Mouse (Mus musculus) brain, embryonic 14.5 days (tissue): ENCODE data around the gene Trim10.

Experiments
- CTCF ChIP-seq: fragments of 200-500 bp; IDR thresholded peaks from 2 replicates; pipeline ENCODE4 v1.5.1; 2012; ENCODE audit warnings: inconsistent platforms, mild to moderate bottlenecking, moderate library complexity, borderline replicate concordance; ENCODE audit not compliant: insufficient read depth, insufficient read length; ENCODE audit errors: extremely low read depth
- POLR2A ChIP-seq: fragments of 200-500 bp; IDR thresholded peaks from 2 replicates; pipeline ENCODE4 v1.6.1; 2012; ENCODE audit warnings: mild to moderate bottlenecking, inconsistent platforms, borderline replicate concordance; ENCODE audit not compliant: poor library complexity, insufficient read depth, insufficient read length, severe bottlenecking; ENCODE audit errors: extremely low read depth

- TF ChIP-seq POLR2A (no peak), CTCF (peak; percentile 79)
Observed at GRCm38 (mm10) chr17:36914108-36914507, 44.7 kb downstream of the Trim10 start.
